Mouse (Mus musculus) kidney, adult 8-10 months (tissue): ENCODE data around the gene Rap1gap.

Experiments
- DNase-seq, 2 experiments: peaks; one replicate each; pipeline ENCODE4 v3.0.0; 2022

Rap1gap gene

DNA sequence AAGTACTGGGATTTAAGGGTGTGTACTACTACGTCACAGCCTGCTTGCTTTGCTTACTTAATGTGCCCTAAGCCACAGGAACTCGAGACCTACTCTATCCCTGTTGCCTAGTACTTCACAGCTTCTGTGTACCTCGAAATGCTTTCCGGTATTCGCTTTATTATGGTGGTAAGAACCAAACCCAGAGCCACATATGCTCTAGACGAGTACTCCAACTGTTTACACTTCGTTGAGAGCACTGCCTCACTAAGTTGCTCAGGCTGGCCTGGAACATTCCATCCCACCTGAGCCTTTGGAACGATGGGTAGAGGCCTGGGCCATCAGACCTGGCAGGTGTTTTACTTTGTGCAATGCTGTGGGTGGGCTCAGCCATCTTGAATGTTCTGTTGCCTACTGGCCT is 30.8 kb downstream of the Rap1gap start:
- no peak for DNase-seq

DNA sequence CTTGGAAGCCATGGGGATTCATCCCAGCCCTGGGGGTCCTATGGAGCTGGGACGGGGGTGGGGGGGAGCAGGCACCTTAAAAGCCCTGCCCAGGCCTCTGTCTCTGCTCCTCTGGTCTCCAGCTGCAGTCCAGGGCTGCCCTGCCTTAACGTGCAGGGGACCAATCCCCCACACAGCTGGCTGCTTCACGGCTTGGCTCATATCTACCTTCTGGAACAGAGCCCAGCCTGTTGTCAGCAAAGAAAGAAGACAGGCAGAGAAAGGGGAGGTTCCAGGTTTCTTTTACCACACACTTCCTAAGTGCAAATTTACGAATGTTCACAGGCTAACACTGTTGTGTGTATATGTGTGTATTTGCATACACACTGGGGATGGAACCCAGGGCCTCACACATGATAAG is 31.4 kb downstream of the Rap1gap start:
- DNase-seq, result no peak

DNA sequence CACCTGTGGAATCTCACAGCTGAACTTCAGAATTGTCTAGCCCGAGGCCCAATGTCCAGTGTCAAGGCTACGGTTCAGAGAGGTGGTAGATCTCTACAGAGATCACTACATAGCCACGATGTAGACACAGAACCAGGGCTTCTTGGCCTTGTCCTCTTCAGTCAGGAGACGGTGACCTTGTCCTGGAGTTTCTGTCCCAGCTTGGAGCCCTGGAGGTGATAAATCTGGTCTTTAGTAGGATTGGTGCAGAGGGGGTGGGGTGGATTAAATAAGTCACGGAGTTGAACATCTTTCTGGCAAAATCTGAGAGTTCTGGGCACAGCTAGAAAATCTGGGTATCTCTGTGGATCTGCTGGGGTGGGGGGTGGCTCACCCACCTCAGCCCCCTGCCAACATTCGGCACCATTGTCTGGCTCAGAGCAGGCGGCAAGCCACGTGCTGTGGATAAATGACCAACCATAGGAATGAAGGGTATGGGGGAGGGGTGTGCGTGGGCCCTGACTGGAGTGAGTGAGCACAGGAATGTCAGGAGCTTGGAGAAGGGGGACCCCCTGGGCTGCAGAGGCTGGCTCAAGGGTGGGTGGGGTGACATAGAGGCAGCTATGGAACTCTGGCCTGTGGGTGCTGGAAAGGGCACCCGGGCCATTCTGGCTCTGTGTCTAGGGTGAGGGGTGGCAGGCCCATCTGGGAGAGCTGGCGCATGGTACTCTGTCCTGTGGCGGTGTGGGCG is 32.8 kb downstream of the Rap1gap start:
- DNase-seq, result peak; percentile 69 to 82

DNA sequence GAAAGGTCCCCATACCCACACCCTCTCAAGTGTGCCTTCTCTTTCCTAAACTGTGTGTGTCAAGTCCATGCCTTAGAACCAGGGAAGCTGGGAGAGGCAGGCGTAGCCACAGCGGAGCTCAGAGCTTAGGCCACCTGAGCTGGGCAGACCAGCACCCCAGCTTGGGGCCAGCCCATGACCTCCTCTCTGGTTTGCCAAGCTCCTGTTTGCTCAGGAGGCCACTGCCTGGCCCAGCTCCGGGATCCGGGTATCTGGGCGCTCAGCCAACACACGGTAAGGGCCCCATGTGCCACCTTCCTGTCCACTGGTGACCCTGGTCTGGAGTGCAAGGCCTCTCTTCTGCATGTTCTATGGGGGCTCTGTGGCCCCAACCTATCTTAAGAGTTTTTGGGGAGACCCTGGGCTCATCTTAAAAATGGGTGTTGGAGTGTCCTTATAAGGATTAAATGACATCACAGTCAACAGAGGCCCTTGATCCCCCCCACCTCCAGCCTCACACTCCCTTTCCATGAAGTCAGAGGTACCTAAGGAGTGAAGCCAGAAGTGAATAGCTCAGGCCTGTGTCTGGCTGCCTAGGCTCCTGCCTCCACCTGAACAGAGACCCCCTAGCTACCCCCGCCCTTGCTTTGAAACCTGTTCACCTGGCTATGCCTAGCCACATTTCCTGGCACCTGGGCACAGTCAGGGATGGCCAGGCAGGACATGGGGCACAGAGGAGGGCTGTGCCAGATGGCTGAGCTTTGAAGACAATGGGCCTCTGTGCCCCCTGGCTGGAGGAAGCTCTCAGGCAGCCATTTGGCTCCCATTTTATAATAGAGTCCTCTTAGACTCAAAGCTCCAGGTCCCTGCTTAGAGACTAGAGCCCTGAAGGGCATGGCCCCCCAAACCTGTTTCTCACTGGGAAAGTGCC is 33.8 kb downstream of the Rap1gap start:
- peak; percentile 67 to 83 for DNase-seq

DNA sequence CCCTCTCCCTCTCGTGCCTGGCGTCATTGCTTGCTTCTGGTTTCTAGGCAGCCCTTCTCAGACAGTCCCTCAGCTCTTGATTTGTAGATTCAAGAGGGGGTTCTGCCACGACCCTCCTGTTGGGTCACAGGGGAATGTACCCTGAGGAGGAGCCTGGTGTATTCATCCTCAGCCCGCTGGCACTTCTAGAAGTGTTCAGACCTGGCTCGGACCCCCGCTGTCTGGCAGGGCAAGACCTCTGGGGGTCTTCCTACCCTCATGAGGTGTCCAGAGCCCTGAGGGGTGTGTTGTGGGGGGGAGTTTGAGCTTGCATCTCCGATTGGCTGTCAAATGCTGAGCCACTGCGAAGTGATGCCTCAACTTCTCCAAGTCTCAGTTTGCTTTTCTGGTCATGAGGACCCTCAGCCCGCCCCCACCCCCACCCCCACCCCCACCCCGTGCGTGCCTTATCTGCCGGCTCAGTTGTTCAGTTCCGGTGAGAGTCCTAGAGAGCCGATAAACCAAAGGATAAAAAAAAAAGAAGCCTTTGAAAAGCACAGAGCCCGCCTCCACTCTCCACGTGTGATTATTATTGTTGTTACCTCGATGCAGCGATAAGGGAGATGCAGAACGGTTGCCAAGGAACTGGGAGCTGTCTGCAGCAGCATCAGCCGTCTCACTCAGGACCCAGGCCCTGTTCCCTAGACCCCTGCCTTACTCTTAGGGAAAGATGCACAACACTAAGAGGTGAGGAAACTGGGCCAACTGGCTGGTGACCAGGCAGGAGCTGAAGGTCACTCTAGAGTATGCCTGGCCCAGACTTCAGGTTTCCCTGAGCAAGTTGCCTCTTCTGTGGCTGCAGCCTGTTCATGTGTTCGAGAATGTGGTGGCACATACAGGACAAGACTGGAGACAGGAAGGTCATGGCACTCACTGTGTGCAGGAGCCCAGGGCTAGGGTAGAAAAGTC is 35.0 kb downstream of the Rap1gap start:
- peak in 1 of 2 experiments; percentile 46 for DNase-seq

DNA sequence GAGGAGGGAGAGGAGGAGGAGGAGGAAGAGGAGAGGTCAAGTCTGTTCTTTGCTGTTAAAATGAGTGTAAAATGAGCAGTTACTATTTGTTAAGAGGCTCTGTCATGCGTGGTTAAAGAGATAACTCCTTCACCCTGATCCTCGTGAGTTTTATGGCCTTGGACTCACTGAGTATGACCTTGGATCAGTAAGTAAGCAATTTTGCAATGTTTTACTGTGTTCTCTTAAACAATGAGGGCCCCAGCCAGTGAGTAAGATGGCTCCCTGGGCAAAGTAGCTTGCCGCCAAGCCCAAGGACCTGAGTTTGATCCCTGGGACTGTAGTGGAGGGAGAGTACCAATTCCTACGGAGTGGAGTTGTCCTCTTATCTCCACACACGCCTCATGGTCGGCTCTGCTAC is 36.4 kb downstream of the Rap1gap start:
- no peak for DNase-seq

DNA sequence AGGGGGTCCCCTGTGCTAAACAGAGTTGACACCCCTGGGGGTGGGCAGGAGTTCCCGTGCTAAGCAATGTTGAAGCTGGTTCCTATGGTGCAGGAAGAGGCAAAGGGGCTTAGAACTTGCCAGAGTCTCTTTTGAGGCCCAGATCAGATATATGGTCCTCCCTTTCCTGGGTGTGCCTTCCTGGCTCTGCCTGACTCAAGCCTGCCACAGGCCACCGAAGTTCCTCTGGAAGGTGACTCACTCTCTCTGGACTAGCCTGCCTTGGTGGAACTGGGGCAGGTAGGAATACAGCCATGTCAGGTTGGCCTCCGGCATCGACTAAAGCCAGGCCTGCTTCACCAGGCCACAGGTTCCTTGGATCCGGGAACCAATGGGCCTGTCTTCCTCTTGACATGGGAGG is 38.6 kb downstream of the Rap1gap start:
- DNase-seq, result no peak

DNA sequence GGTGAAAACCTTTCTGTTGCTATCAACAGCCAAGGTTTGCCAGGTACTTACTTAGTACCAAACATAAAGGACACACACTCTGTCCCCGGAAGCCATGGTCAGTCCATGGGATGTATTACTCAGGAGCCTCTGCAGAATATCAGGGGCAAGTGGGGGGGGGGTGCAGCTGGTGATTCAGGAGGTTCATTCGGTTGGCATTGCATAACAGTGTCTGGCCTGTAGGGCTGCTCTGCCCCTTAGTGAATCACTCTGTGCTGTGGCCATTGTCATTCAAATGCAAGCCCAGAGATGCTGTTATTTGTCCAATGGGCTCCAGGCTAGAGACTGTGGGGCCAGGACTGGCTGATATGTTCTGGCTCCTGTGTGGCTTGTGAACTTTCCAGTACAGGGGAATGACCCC is 40.0 kb downstream of the Rap1gap start:
- no peak for DNase-seq

DNA sequence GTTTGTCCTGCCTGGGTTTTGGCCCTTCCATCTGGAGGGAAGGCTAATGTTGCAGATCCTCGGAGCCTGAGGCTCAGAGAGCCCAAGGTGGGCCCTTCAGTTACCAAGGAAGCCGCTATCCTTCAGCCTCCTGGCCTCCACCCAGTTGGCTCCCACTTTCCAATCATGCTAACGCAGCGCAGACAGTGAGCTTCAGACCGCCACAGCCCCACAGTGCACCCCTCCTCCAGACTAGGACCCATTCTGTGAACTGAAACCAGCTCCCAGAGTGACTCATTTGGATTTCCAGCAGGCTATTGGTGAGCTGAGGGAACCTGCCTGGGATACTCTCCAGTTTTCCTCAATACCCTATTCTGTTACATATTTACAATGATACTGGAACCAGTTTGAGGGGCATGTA is 40.9 kb downstream of the Rap1gap start:
- DNase-seq, result no peak

DNA sequence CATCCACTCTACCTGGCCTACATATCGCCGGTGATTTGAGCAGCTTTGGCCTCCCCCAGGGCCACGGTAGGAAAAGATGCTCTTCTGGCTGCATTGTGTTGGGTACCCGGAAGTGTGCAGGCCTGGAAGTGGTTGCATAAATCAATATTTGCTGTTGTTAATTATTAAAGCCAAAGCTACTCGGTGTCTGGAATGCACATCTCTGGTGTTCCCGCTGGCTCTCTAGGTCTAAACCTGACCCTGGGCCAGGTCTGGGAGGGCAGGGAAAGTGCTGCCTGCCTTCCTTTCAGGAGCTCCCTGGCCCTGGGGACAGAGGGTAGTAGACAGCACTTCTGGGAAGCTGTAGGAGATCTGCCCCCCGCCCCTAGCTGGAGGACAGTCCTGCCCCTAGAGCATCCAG is 42.0 kb downstream of the Rap1gap start:
- peak in 1 of 2 experiments; percentile 39 for DNase-seq

DNA sequence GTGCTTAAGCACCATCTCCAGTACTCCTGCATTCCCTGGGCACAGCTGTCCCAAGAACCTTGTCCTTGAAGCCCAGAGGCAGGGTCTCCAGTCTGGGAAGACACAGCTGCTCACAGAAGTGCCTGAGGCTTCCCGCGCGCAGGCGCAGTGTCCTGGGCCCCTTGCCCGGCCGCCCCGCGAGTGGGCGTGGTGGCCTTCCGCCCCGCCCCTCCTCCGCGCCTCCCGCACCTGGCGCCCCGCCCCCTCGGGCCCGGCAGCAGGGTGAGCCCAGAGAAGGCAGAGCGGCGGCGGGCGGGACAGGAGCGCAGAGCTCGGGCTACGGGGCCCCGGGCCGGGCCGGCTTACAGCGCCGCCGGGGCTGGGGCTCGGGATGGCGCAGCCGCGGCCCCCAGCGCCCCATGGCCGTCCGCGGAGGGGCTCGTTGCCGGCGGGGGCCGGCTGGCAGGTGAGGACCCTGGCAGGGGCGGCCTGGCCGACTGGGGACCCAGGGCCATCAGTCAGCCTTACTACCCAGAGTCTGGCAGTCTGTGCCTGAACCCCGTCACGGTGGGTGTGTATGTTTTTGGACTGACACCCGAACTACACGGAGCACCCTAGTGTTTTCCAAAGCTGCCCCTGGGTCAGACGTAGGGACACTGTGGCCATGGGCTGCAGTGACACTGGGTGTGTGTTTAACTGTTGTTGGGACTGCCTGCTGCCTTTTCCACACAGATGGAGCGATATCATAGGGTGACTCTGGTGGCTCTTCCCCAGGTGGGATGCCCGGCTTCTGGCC is 42.9 kb downstream of the Rap1gap start:
- DNase-seq, result peak; percentile 81 to 91

DNA sequence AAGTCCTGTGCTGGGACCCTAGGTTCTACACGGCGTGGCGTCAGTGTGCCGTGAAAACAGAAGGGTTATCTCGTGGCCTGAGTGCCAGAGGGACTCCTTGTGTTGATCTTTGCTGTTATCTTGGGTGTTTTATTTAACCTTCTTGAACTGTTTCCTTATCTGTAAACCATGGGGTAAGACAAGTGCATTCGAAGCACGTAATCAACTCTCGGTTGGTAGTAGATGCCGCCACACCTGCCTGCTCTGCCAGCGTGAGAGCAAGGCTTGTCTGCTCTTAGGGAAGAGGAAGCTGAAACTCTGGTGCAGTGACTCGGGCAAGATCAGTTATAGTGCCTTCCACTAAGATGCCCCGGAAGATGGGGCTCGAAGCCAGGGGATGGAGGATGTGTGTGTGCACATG is 48.4 kb downstream of the Rap1gap start:
- DNase-seq, result no peak

DNA sequence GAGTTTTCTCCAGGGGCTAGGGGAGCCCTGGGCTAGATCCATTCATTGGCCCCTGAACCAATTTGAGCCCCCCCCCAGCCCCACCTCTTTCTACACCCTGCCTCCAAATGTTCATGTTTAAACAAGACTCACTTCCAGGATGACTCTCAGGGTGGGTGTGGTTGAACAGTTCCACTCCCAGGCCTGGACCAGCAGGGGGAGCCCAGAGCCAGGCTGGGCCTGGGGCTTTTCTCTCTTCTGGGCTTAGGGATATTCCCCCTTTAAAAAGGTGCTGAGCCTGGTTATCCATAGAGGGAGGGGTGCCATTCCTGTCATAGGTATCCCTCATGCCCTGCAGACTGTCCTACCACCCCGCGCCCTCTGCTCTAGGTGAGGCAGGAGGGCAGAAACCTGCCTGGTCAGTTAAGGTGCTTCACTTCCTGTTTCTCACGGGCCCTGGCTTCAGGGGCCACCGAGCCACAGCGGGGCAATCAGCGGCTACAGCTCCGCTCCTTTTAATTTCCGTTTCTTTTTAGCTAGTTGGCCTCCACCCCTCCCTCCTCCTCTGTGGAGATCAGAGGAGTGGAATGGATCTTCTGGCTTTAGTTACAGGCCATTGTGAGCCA is 49.6 kb downstream of the Rap1gap start:
- DNase-seq, result no peak

DNA sequence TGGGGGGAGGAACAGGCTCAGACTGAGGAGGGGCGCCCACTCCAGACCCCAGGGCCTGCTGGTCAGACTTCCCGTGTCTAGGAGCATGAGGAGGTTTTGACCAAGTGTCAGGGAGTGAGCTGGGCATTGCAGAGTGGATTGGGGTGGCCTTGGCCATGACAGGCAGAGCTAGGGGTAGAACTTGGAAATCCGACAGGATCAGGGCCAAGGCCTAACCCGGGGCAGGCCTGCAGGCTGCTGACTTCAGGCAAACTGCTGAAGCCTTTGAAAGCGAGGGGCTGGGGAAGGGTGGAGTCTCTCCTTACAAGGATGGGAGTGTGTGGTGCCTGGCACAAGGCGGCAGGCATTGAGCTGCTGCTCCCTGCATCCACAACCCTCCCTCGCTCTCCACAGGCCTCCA is 52.5 kb downstream of the Rap1gap start:
- DNase-seq, result no peak

DNA sequence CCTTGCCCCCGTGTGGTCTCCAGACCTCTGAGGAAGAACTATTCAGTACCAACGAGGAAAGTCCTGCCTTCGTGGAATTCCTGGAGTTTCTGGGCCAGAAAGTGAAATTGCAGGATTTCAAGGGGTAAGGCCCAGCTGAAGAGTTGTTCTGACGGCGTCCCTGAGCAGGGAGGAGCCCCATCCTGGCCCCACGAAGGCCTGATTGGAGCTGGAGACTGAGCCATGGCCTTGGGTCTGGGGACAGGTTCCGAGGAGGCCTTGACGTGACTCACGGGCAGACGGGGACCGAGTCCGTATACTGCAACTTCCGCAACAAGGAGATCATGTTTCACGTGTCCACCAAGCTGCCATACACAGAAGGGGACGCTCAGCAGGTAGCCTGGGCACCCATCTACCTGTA is 53.1 kb downstream of the Rap1gap start:
- DNase-seq, result no peak

DNA sequence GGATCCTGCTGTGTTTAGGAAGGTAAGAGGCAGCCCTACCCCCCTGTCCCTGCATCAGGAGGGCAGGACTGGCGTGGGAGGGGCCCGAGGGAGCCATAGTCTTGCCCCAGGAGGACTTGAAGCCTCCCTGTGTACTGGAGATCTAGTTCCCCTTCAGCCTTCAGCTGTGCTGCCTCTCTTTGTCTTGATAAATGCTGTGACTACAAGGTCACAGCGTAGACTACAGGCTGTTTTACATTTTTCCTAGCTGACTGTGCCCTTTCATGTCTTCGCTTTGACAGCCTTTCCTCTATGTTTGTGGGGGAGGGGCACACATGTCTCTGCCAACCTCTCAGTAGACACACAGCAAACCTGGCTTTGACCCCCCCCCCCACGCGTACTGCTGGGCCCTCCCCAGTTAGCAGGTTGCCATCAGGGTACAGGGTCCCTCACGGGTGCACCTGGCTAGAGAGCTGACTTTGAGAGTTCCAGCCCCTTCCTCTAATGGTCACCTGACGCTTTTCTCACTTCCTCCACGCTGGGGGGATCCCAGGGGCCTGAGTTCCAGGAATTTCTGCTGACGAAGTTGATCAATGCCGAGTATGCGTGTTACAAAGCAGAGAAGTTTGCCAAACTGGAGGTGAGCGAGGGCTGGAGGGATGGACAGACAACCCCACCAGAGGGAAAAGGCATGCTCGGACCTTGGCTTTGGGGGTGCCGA is 55.0 kb downstream of the Rap1gap start:
- DNase-seq, result no peak

DNA sequence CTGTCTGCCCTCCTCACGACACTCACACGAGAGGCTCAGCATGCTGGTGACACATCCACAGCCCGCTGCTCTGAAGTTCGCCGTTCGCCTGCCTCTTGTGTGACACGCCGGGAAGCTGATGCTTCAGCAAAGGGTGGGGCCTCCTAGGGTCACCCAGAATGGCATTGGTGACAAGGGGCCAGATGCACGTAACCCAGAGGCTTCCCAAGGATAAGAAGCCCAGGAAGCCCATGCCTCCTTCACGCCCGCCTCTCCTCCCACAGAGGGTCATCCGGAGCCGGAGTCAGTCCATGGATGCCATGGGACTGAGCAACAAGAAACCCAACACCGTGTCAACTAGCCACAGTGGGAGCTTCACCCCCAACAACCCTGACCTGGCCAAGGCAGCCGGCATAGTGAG is 57.0 kb downstream of the Rap1gap start:
- no peak for DNase-seq

DNA sequence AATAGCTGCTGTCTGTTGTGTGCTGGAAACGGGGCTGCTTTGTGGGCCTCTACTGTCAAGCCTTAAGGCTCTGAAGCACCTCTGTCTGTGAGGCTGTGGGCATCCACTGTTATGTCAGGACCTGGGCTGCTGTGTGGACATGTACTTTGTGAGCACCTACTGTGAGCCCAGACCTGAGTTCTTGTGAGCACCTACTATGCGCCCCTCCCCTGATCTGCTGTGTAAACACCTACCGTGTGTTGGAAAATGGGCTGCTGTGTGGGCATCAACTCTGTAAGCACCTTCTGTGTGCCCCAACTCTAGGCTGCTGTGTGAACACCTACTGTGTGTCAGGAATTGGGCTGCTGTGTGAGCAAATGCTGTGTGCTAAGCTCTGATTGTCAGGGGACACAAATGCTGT is 57.7 kb downstream of the Rap1gap start:
- DNase-seq, result no peak

DNA sequence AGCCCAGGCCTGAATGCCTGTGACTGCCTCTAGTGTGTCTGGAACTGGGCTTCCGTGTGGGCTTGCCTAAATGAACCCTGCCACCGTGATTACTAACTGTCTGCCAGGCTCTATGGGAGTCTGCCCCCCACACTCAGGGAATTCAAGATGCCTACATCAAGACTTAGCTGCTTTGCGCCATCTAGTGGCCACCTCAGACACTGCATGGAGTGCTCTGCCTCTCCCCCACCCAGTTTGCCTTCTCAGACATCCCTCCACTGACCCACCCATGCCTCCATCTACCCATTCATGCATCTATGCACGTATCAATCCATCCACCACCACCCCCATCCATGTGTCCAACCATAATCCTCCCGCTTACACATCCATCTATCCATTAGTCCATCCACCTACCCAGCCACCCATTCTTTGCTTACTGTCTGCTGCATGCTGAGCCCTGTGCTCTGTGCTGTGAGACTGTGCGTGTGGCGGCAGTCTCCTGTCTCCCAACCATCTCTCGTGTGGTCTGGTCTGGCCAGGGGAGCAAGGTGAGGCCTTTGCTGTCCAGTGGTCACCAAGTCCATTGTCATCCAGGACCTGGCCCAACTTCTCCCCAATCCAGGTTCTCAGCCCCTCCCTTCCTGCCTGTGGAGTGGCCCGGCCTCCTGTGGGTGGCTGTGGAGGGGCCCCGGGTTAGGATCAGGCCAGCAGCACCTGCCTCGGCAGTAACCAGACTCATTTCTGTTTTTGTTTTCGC is 58.3 kb downstream of the Rap1gap start:
- peak in 1 of 2 experiments; percentile 77 for DNase-seq

DNA sequence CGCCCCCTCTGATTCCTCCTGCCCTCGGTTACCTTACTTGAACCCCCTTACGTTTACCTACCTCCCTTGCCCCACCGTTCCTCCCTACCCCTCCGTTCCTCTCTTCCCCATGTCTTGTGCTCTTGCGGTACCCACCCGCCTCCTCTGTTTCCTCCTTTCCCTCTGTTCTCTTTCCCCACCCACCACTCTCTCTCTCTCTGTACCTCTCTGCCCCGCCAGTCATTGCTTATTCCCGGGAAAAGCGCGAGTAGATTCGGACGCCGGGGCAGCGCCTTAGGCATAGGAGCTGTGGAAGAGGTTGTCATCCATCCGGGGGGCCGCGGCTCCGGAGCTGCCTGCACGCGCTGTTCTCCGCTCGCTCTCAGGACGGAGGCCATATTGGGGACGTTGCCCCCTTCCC is 59.0 kb downstream of the Rap1gap start:
- no peak for DNase-seq
